Mouse (Mus musculus) liver, embryonic 14.5 days (tissue): ENCODE measurements around the gene Txndc12.

ENCODE experiments used
- CTCF ChIP-seq: IDR thresholded peaks from 2 replicates; pipeline ENCODE4 v1.5.1; 2016; ENCODE audit warnings: antibody characterized with exemption, low read depth, control low read depth
- EP300 ChIP-seq: IDR thresholded peaks from 2 replicates; pipeline ENCODE4 v1.6.1; 2016; ENCODE audit warnings: antibody characterized with exemption, low read depth

GRCm38 (mm10) chr4:108869730-108870374 lies 35.5 kb downstream of the Txndc12 start:
- TF ChIP-seq CTCF (peak; percentile 94), EP300 (no peak)
